Mouse (Mus musculus) yolk sac, embryonic 10.5 days (tissue): ENCODE results near the gene Map2k2.

Experiments used
- DNase-seq: peaks from one replicate; pipeline ENCODE4 v3.0.0-alpha.2; 2017; ENCODE audit warnings: low spot score

Gene Map2k2

DNA sequence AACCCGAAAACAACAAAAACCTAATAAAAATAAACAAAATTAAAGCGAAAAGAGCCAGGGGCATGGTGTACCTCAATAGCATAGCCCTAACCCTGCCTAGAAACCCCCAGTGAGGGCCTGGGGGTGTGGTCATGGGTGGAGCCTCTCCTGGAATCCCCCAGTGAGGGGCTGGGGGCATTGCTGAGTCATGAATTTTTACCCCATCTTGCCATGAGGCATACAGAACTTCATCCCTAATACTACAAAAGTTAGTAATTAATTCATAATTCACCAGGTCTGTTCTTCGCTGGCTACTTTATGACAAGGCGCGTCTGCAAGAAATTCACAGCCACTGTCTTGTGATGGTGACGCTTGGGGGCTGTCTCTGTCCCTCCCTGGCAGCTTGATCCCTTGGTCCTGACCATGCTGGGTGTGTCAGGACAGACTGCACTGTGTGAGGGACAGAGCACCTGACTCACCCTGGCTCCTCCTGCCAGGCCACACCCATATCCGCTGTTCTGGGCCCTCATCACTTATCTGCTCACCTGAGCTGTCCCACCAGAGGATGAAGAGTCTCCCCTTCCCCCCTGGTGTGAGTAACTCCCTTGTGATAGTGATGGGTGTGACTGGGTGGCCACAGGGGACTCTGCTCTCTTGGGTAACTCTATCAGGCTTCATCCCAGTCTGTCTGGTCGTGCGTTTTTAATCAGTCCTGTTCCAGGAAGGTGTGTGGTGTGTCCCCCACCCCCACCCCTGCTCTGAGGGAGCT is 10.6 kb upstream of the Map2k2 start:
- DNase-seq = peak; percentile 88

DNA sequence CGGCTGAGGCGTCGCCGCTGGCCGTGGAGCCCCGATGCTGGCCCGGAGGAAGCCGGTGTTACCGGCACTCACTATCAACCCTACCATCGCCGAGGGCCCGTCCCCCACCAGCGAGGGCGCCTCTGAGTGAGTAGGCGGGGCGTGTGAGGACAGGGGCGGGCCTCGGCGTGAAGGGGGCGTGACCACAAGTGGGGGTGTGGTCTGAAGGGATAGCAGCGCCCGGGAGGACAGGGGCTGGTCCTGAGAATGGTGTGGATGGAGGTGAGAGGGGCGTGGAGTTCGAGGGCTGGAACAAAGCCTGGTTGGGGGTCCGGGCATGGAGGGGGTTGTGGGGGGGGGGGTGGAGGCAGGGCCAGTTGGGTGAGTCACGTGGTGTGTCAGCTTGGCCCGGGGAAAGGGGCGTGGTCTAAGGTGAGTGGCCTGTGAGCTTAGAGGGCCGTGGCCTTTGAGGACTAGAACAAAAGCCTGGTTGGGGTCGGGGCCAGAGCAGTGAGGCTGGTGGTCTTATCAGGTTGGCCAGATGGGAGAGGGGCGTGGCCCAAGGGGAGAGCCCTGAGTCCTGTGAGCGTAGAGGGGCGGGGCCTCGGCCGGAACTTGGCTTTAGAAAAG is 502 bp downstream of the Map2k2 start:
- DNase-seq = peak; percentile 94

DNA sequence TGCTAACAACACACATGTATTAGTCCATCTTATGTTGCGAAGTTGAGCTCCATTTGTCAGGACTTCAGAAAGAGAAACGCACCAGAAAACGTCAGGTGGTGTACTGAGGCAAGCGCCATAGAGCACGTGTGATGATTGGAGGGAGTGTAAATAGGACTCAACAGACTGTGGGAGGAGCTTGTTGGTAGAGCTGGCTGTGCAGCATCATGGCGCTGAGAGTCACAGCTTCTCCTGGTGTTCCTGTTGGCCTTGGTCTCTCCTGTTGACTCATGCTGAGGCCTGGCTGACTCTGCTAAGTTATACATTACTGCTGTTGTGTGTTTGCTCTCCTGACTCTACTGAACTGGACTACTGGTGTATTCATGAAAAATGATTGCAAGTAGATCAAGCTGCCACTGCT is 7.2 kb downstream of the Map2k2 start:
- no peak for DNase-seq

DNA sequence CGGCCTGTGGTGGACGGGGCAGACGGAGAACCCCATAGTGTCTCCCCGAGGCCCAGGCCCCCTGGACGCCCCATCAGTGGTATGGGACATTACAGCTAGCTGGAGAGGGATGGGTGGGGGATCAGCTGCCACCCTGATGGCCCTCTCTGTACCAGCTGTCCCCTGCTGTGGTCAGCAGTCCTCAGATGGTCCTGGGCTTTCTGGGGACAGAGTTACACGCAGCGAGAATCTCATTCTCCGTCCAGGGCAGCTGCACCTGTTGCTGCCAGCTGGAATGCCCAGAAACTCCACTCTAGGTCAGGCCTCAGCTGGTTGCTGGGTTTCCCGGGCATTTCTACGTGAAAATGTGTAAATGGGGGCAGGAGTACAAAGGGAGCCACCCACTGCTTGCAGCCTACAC is 13.9 kb downstream of the Map2k2 start:
- no peak for DNase-seq

DNA sequence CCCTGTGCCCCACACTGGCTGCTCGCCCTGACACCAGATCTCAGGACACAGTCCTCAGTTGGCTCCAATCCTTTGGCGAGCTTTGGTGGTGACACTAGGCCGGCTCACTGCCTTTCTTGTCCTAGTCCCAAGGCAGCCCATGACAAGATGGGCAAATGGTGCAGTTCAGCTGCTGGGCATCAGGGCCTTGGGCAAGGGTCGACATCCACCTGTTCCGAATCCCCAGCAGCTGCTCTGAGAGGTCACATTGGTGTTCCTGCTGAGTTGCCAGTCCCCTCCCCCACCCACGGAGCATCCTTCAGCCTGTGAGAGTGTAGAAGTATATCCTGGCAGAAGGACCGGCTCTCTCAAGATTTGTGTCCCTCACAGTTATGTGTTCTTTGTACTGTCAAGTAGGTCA is 14.9 kb downstream of the Map2k2 start:
- DNase-seq = no peak

DNA sequence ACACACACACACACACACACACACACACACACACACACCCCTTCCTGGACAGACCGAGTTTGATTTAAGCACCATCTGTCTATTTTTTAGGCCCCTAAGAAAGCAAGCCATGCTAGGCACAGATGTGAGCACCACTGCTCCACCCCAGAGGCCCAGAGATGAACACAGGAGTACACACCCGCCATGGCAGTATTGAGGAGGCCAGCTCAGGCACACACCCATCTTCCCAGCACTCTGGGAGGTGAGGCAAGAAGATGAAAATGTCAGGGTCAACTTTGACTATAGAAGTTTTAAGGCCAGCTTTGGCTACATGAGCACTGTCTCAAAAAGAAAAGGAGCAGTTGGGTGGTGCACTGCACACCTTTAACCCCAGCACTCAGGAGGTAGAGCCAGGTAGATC is 17.2 kb downstream of the Map2k2 start:
- DNase-seq = no peak

DNA sequence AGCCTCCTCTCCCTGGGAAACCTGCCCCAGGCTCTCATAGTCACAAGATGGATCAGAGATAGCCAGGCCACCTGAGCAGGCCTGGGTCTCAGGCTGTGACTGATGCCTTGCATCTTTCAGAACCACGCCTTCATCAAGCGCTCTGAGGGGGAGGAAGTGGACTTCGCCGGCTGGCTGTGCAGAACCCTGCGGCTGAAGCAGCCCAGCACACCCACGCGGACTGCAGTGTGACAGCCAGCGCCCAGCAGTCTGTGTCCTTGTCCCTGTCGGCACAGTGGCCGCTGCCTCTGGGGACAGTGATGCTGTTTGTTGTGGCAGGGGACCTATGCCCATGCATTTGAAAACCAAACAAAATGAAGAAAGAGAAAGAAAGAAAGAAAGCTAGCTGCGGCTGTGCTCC is 17.8 kb downstream of the Map2k2 start:
- no peak for DNase-seq

DNA sequence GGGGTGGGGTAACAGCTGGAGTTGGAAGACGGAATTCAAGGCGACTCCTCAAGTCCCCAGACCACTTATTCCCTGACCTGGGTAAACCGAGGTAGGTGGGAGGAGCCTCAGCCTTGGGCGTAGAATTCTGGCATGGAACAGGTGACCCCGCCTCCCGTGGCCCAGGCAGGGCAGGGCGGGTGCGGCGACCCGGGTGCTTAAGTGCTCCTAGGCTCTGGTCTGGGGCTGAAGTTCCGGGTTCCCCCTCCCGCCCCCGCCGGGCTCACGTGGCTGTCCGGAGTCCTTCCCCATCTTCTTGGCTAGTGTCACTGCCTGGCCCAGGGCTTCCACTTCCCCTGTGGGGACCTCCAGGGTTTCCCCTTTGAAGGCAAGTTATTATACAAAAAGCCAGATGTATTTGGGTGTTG is 28.5 kb downstream of the Map2k2 start:
- DNase-seq = peak; percentile 72

DNA sequence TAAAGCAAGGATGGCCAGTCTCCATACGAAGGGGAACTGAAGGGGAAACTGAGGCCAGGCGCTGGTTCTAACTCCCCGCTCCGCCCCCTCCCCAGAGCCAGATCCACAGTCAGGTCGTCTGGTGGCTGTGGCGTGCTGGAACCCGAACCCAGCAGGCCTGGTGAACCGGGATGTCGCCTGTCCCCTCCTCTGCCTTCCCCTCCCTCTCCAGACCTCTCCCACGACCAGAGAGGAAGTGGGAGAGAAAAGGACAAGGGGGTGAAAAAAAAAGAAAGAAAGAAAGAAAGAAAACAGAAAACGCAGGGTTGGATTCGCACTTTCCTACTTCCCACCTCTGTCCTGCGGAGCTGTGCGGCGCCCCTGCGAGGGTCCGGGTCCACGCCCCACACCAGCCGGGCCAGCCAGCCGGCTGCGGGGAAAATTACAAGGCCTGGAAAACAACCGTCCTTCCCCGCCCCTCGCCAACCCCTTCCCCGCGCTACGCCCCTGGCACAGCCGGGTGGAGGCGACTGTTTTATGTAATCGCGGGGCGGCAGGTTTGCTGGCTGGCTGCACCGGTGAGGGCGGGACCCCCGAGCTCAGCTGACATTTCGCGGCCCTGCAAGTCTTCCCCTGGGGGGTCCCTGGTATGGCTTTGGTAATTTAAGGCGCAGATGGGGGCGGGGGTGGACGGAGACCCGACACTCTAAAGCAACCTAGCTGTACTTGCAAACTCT is 29.4 kb downstream of the Map2k2 start, which contains the start of gene Zbtb7a:
Gene Zbtb7a, plus strand, starts transcription at position 255 of the 716 bp plus-strand sequence.
- DNase-seq = peak; percentile 45

DNA sequence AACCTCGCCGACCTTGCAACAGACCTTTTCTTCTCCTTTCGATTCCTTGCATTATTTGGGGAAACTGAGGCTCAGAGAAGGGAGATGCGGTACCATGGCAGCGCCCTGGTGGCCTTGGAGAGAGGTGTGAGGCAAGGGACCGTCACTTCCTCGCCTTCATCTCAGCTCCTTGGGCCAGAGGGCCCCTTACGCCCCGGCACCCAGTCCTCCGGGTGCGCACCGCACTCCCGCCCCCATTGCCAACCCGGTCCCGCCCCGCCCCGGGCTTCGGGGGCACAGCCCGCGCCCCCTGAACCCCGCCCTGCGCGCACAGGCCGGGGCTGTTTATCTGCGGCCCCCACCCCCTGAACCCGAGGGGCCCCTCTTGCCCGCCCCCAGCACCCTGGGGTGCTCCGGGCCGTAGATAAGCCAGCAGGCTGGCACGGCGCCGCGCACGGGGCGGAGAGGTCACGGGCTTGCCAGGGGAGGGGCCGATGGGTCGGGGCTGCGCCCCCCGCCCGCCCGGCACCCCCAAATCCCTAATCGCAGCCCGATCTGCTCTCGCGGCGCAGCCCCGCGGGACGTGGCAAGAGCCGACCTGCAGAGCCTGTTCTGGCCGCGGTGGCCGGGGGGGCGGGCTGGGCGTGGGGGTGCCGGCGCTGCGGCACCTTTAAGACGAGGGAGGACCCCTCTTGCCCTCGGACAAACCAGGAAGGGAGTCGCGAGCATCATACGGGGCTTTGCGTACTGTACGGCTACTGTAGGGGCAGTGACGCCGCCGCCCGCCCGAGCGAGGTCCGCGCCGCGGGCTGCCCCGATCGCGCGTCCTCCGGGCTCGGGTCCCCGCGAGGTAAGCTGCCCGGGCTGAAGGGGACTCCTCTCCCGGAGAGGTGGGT is 30.4 kb downstream of the Map2k2 start:
- DNase-seq = peak; percentile 81

DNA sequence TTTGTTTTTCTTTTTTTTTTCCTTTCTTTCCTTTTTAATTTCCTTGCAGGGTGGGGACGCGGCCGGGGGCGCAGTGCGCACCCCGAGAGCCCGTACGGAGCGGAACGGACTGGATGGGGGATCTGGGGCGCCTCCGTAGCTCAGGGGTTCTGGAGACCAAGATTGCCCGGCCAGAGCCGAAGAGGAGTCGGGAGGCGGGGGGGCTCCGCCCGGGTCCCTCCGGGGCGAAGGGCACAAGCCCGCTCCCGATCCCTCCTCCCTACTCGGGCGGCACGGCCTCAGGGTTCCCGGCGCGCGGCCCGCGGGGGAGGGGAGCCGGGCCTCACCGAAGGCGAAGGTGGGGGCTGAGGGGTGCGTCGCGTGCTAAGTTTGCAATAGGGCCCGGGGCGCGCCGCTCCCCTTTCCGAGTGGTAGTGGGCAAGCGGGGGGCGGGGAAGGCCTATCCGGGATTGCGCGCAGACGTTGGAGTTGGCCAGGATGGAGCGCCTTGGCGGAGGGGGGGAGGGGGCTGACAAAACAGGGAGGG is 31.1 kb downstream of the Map2k2 start:
- DNase-seq = no peak

DNA sequence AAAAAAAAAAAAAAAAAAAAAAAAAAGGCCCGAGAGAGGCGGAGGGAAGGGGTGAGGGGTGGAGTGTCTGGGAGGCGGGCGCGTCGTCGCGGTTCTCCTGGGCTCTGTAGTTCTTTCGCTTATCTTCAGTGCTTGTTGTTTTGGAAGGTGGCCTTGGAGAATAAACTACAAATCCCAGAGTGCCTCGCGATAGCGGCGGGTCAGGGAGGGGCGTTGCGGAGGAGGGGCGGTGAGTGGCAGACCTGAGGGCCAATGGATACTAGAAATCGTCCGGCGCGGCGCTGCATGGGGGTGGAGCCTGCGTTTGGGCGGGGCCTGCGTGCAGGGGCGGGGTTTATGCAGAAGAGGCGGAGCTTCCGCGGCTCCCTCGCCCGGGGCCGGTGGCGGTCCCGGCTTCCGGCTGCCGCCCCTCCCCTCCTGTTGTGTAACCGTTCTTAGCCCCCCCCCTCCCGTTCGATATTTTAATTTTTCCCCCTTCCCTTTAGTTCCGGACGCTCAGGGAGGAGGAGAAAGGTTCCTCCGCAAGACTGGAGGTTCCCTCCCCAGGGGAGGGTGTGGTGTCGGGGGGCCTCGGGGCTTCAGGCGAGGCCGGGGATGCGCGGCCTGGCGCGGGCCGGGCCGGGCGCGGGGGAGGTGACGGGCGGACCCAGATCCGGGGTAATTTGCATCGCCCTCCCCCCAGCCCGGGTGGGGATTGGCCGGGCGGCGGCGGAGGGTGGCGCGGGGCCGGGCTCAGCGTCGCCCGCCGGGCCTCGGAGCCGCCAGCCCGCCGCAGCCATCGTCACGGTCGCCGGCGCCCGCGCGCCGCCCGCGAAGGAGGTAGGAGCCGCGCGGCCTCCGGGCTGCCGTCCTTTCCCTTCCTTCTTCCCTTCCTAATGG is 31.8 kb downstream of the Map2k2 start:
- DNase-seq = peak; percentile 100

DNA sequence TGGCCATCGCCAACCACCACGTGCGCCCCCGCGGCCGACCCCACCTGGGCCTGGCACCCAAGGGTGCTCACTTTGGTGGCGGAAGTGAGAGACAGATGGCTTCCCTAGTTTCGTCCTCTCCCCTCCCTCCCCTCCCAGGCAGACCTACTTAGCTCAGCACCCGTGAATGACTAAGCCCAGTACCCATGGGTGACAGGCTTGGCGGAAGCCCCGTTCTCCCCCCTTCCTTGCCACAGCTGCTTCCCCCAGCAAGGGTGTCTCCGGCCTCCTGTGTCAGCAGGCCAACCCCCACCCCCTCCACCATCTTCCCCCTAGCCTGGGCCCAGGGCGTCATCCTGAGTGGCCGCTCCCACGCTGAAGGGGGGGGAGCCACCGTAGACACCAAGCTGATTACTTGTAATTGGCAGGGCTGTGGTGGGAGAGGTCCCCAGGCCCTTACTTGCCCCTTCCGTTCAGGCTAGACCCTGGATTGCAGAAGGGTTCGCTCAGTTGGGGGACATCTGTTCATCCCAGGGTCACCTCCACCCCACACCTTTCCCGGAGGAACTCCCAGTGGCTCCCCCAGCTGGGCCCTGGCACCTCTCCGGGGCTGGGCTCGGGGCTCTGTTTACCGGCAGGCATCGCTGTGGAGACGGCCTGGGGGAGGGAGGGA is 32.5 kb downstream of the Map2k2 start:
- DNase-seq = peak; percentile 50

DNA sequence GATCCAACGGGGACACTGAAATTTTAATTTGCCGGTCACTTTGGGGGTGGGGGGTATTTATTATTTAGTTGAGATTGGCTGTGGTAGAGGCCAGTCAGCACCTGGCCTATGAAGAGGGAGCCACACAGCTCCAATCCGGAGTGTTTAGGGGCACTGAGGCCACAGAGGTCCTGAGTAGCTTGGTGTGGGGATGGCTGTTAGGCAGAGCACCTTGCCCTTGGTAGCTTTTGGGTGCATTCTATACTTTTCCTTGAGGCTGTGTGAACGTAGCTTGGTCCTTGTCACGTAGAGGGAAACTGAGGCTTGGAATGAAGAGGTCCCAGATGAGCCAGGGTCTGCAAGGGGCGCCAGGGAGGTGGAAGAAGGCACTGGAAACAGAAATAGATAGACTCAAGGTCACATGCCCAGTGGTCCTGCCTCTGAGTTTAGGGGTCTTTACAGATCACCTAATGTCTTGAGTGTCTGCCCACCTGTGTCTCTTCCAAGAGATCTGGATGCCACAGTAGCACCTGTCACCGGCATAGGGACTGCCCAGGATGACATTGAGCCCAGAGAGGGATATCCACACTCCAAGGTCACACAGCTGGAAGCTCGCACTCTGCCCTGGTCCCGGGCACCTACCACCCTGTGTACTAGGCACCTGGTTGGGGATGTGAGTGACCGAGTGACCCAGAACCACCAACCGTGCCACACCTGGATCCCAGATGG is 33.3 kb downstream of the Map2k2 start:
- no peak for DNase-seq

DNA sequence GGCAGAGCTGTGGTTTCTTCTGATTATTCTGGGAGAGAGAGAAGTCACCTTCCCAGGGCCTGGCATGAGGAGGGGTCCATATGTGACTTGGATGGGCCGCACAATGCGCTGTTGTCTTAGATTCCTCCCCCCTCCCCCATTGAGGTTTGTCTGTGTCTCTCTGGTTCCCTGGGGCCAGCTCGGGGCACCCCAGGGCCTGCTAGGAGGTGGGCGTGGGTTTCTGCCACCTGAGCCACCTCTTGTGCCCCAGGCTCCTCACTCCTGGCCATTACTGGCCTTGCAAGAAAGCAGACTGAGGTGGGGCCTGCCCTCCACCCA is 33.8 kb downstream of the Map2k2 start:
- no peak for DNase-seq

DNA sequence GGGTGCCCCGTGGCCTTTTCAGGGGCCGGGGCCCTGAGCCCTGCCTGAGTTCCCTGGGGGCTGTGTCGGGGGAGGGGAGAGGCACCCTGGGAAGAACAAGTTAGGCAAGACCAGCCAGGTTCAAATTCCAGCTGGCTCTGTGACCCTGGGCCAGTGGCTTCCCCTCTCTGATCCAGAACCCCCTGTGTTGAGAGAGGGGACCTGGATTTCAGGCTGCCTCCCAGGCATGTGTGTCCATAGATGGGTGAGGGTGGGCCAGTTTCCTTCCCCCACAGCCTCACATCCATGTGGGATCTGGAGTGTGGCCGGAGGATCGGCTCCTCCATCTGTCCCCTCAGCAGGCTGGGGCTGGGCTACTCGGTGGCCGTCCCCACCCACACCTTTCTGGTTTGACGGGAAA is 34.3 kb downstream of the Map2k2 start:
- no peak for DNase-seq

DNA sequence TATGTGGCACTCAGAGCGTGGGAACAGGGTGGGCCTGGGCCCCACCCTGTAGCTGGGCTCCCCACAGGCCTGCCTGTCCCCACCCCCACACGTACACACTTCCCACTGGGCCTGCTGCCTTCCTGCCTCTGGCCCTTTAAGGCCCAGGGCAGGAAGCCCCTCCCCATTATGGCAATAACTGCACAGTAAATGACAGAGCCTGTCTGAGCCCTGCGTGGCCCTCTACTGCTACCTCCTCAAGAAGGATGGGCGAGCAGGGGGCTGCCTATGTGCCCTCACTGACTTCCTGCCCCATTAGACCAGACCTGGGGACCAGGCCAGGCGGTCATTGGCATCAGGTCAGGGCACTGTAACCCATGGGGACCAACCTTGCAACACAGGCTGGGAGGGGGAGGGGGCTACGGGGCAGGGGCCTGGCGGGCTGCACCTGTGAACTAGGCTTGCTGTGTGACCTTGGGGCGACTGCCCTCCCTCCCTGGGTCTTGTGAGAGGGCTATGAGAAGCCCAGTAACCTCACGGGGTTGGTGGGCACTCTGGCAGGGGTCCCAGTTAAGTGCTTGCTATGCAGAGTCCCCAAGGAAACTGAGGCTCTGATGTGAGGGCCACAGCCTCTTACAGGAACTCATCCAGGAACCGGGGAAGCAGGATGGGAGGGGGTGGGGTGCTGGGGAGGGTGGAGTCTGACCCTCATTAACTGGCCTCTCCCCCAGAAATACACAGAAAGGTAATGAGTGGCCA is 35.2 kb downstream of the Map2k2 start:
- no peak for DNase-seq

DNA sequence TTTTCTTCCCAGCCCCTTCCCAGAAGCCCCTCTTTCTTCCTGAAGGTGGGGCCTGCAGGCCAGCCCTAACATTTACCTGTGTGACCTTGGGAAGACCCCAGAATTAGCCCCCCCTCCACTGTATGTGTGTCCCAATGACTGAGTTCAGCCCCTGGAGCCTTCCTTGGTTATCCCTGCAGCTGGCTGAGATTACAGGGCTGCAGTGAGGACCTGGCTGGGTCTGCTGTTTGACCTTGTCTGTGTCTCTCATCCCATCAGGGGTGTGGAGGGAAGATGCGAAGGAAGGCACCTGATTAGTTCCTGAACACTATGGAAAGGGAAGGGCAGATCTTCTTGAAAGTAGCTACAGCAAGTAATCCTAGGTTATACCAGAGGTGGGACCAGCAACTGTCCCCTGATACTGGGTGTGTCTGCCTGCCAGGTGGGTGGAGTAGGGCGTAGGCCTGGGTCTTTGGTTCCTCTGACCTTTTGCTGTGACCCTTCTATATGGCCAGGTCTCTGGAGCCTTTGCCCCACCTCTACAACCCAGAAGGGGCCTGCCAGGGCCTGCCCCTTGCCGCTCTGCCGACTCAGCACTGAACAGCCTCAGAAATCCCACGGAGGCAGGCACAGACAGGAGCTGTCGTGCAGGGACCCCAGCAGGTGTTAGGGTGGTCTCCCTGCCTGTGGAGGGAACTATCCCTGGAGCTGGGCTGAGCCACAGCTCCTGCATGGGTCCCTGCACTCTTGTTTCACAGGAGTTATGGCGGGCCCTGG is 35.9 kb downstream of the Map2k2 start:
- no peak for DNase-seq
